Mouse (Mus musculus): ENCODE data around the gene Nip7. TPM values are rescaled to one million over a fixed set of nuclear protein-coding genes. Genes with fewer than 3 reads are reported as not detected.

The Nip7 gene
- total RNA-seq, 1 experiment = 189 TPM

GRCm38 (mm10) chr8:107023479-107023878 is 33.2 kb upstream of the Nip7 start:
- no peaks in the 10 kb centered on the region; a peak in 1 of 4 replicates for H3K4me1 ChIP-seq (ENCODE audit: control insufficient read depth in 2 of 2, insufficient read depth in 2 of 2, low read length in 2 of 2, poor library complexity in 1 of 2)
- H3K4me3 ChIP-seq (ENCODE audit: insufficient read depth in 1 of 2, low read depth in 1 of 2, low read length in 2 of 2, poor library complexity in 1 of 2, severe bottlenecking in 1 of 2) = no peak overlapping the region
- in situ Hi-C loops (cut with MboI; ENCODE audit: low sequenced_read_pairs in 2 of 2, unreplicated experiment in 2 of 2) = no loop called here
- no peak overlapping the region for H3K27ac ChIP-seq (ENCODE audit: insufficient read depth, low read depth, low read length, poor library complexity, severe bottlenecking)
- TF ChIP-seq ZNF384 (IDR thresholded peaks at IDR 0.05; ENCODE audit: low read depth, low read length) (no peak), MAFK (IDR thresholded peaks at IDR 0.05; ENCODE audit: insufficient read depth, low read depth, low read length) (no peak), CHD2 (IDR thresholded peaks at IDR 0.05; ENCODE audit: low read depth, low read length) (no peak), HCFC1 (IDR thresholded peaks at IDR 0.05; ENCODE audit: borderline replicate concordance, insufficient read depth, low read length) (no peak), ZC3H11A (IDR thresholded peaks at IDR 0.05; ENCODE audit: borderline replicate concordance, low read depth, low read length) (no peak)
- H3K9ac ChIP-seq (ENCODE audit: insufficient read depth, low read depth, low read length, poor library complexity, severe bottlenecking) = no peak overlapping the region
- DNase-seq (ENCODE audit: low read depth, low spot score) = no peak
- H3K9me3 ChIP-seq (ENCODE audit: control insufficient read depth, insufficient read depth, low read depth, low read length) = no peaks in the 10 kb centered on the region
- H3K36me3 ChIP-seq (ENCODE audit: control insufficient read depth, insufficient read depth, low read length, poor library complexity, severe bottlenecking) = no peaks in the 10 kb centered on the region

GRCm38 (mm10) chr8:107029310-107029709 is 27.4 kb upstream of the Nip7 start:
- no peak overlapping the region for H3K9ac ChIP-seq (ENCODE audit: insufficient read depth, low read depth, low read length, poor library complexity, severe bottlenecking)
- H3K4me3 ChIP-seq (ENCODE audit: insufficient read depth in 1 of 2, low read depth in 1 of 2, low read length in 2 of 2, poor library complexity in 1 of 2, severe bottlenecking in 1 of 2) = no peak overlapping the region
- DNase-seq (ENCODE audit: low read depth, low spot score) = no peak
- in situ Hi-C loops (cut with MboI; ENCODE audit: low sequenced_read_pairs in 2 of 2, unreplicated experiment in 2 of 2) = no loop called here
- TF ChIP-seq ZC3H11A (IDR thresholded peaks at IDR 0.05; ENCODE audit: borderline replicate concordance, low read depth, low read length) (no peak), ZNF384 (IDR thresholded peaks at IDR 0.05; ENCODE audit: low read depth, low read length) (no peak), HCFC1 (IDR thresholded peaks at IDR 0.05; ENCODE audit: borderline replicate concordance, insufficient read depth, low read length) (no peak), CHD2 (IDR thresholded peaks at IDR 0.05; ENCODE audit: low read depth, low read length) (no peak), MAFK (IDR thresholded peaks at IDR 0.05; ENCODE audit: insufficient read depth, low read depth, low read length) (no peak)
- H3K27ac ChIP-seq (ENCODE audit: insufficient read depth, low read depth, low read length, poor library complexity, severe bottlenecking) = no peak overlapping the region
- no peaks in the 10 kb centered on the region; the same call in 1 of the 2 replicates for H3K36me3 ChIP-seq (ENCODE audit: control insufficient read depth, insufficient read depth, low read length, poor library complexity, severe bottlenecking)
- H3K9me3 ChIP-seq (ENCODE audit: control insufficient read depth, insufficient read depth, low read depth, low read length) = no peaks in the 10 kb centered on the region
- peaks cover 0 to 2% of the 10 kb centered on the region in 2 experiments; a peak in 1 of 4 replicates for H3K4me1 ChIP-seq (ENCODE audit: control insufficient read depth in 2 of 2, insufficient read depth in 2 of 2, low read length in 2 of 2, poor library complexity in 1 of 2)

DNA sequence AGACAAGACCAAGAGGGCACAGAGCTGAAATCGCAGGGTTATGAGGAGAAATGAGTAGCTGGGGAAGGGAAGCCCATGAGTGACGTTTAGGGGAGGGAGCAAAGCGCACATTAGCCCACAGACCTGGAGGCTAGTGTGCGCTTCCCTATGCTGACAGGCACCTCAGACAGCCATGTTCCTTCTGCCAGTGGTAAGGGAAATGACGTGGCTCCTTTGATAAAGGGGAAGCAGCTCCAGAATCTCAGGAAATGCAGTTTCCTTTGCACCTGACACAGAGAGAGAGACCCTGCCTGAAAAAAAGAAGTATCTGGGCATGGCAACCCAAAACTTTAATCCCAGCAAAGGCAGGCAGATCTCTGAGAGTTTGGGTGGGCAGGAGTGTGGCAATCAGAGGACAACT is 26.6 kb upstream of the Nip7 start:
- TF ChIP-seq MAFK (IDR thresholded peaks at IDR 0.05; ENCODE audit: insufficient read depth, low read depth, low read length) (no peak), CHD2 (IDR thresholded peaks at IDR 0.05; ENCODE audit: low read depth, low read length) (no peak), ZC3H11A (IDR thresholded peaks at IDR 0.05; ENCODE audit: borderline replicate concordance, low read depth, low read length) (no peak), HCFC1 (IDR thresholded peaks at IDR 0.05; ENCODE audit: borderline replicate concordance, insufficient read depth, low read length) (no peak), ZNF384 (IDR thresholded peaks at IDR 0.05; ENCODE audit: low read depth, low read length) (no peak)
- no peaks in the 10 kb centered on the region for H3K9me3 ChIP-seq (ENCODE audit: control insufficient read depth, insufficient read depth, low read depth, low read length)
- in situ Hi-C loops (cut with MboI; ENCODE audit: low sequenced_read_pairs in 2 of 2, unreplicated experiment in 2 of 2) = no loop called here

GRCm38 (mm10) chr8:107030650-107031576 is 25.8 kb upstream of the Nip7 start, which contains the start of gene Vps4a:
Gene Vps4a, plus strand, starts transcription at chr8:107031222.
- Histone ChIP-seq H3K36me3 (ENCODE audit: control insufficient read depth, insufficient read depth, low read length, poor library complexity, severe bottlenecking) (no peaks in the 10 kb centered on the region; the same call in 1 of the 2 replicates), H3K27ac (ENCODE audit: insufficient read depth, low read depth, low read length, poor library complexity, severe bottlenecking) (0 out of 2 replicates have a peak within 1 kb of the TSS, but pooled peaks have one; percentile 41), H3K9me3 (ENCODE audit: control insufficient read depth, insufficient read depth, low read depth, low read length) (no peaks in the 10 kb centered on the region), H3K9ac (ENCODE audit: insufficient read depth, low read depth, low read length, poor library complexity, severe bottlenecking) (peak within 1 kb of the TSS; percentile 88), H3K4me3 (ENCODE audit: insufficient read depth in 1 of 2, low read depth in 1 of 2, low read length in 2 of 2, poor library complexity in 1 of 2, severe bottlenecking in 1 of 2) (peak within 1 kb of the TSS; percentile 94 to 99), H3K4me1 (ENCODE audit: control insufficient read depth in 2 of 2, insufficient read depth in 2 of 2, low read length in 2 of 2, poor library complexity in 1 of 2) (peaks cover 0 to 2% of the 10 kb centered on the region in 2 experiments; a peak in 1 of 4 replicates)
- in situ Hi-C loops (cut with MboI; ENCODE audit: low sequenced_read_pairs in 2 of 2, unreplicated experiment in 2 of 2) = no loop called here
- TF ChIP-seq ZNF384 (IDR thresholded peaks at IDR 0.05; ENCODE audit: low read depth, low read length) (peak; percentile 99), MAFK (IDR thresholded peaks at IDR 0.05; ENCODE audit: insufficient read depth, low read depth, low read length) (0 out of 2 replicates have a peak, but pooled peaks have one; percentile 30), HCFC1 (IDR thresholded peaks at IDR 0.05; ENCODE audit: borderline replicate concordance, insufficient read depth, low read length) (peak; percentile 78), ZC3H11A (IDR thresholded peaks at IDR 0.05; ENCODE audit: borderline replicate concordance, low read depth, low read length) (no peak)
- peak; percentile 98 for DNase-seq (ENCODE audit: low read depth, low spot score)

More for the DNA sequence above, 26.6 kb upstream of the Nip7 start:
- Histone ChIP-seq H3K36me3 (ENCODE audit: control insufficient read depth, insufficient read depth, low read length, poor library complexity, severe bottlenecking) (no peaks in the 10 kb centered on the region; the same call in 1 of the 2 replicates), H3K4me3 (ENCODE audit: insufficient read depth in 1 of 2, low read depth in 1 of 2, low read length in 2 of 2, poor library complexity in 1 of 2, severe bottlenecking in 1 of 2) (no peak overlapping the region), H3K9ac (ENCODE audit: insufficient read depth, low read depth, low read length, poor library complexity, severe bottlenecking) (no peak overlapping the region), H3K27ac (ENCODE audit: insufficient read depth, low read depth, low read length, poor library complexity, severe bottlenecking) (no peak overlapping the region), H3K4me1 (ENCODE audit: control insufficient read depth in 2 of 2, insufficient read depth in 2 of 2, low read length in 2 of 2, poor library complexity in 1 of 2) (peaks cover 0 to 2% of the 10 kb centered on the region in 2 experiments; a peak in 1 of 4 replicates)
- DNase-seq (ENCODE audit: low read depth, low spot score) = no peak
